Mouse (Mus musculus): ENCODE results near the gene Fbxo11.

DNA sequence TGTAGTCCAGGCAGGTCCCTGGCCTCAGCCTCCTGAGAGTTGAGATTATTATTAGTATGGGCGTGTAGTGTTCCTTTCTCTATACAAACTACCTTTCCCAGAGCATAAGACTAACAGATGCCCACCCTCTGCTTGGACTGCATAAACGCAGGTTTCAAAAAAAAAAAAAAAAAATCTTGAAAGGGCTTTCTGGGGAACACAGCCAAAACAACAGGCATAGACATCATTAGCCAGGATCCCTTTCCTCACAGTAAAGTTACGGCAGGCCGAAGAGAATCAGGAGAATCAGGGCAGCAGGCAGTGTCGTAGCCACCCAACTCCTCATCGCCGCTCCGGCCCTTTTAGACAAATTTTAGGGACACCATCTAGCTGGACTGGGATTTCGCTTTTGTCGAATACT lies 28.7 kb upstream of the Fbxo11 start:
- TF ChIP-seq POLR2A (IDR thresholded peaks at IDR 0.05; ENCODE audit: low read depth, low read length) (no peak), CTCF (conservative IDR thresholded peaks at IDR 0.05; ENCODE audit: insufficient read depth, insufficient read length, low read depth, low read length) (no peak)
